Comparison of ENCODE assay signal across 13 mouse cellular contexts in the genomic region with DNA sequence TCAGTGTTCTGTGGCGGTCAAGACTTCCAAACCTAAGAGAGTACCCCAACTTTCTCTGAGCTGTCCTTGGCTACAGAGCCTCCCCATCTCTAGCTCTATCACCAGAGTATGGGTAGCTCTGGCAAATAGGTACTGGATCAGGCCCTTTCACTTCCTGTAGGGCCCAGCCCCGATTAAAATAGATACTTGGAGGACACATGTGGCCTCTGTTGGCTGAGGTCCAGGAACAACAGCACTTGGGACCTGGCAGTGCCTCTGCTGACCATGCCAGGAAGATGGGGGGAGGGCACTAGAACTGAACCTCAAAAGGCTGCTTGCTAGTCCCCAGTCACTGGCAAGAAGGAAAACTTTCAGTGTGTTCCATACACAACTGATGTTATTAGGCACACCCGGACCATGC. TPM values are rescaled to one million over a fixed set of nuclear protein-coding genes. Genes with fewer than 3 reads are reported as not detected.
DNase-seq lines count a peak whose midpoint lies in the region; TF ChIP-seq lines count a peak whose summit lies in the region.
"Had no signal": no experiment of that assay in that cellular context is flagged by ENCODE, and none has a peak within 500 bp of the region (broad histone marks: within the 10 kb centered on the region; RNA-seq: fewer than 3 reads in every experiment).

No protein-coding gene starts in this region.

- no peak overlapping the region for H3K4me3 ChIP-seq in bone marrow macrophage, adult 2 months (ENCODE audit: insufficient read depth, low read length)
- H3K4me3 ChIP-seq: embryonic facial prominence, embryonic 13.5 days; forebrain, embryonic 15.5 days; hindbrain, embryonic 15.5 days; limb, embryonic 12.5 days had no signal

- H3K4me1 ChIP-seq in bone marrow macrophage, adult 2 months (ENCODE audit: control insufficient read depth, insufficient read depth, low read length): peaks cover 20% of the 10 kb centered on the region
- H3K4me1 ChIP-seq: embryonic facial prominence, embryonic 13.5 days; forebrain, embryonic 15.5 days; hindbrain, embryonic 15.5 days; limb, embryonic 12.5 days had no signal

- TF ChIP-seq CTCF in bone marrow macrophage, adult 2 months (IDR thresholded peaks at IDR 0.05; ENCODE audit: low read depth, low read length): no peak

- TF ChIP-seq POLR2A in bone marrow macrophage, adult 2 months (IDR thresholded peaks at IDR 0.05; ENCODE audit: borderline replicate concordance, low read depth, low read length): no peak

- H3K27ac ChIP-seq in bone marrow macrophage, adult 2 months (ENCODE audit: insufficient read depth, low read depth, low read length): peak overlapping the region; percentile 49
- H3K27ac ChIP-seq: embryonic facial prominence, embryonic 13.5 days; forebrain, embryonic 15.5 days; hindbrain, embryonic 15.5 days; limb, embryonic 12.5 days had no signal

- DNase-seq in gastrocnemius, adult 8-10 months (ENCODE audit: low spot score in 2 of 2): peak; percentile 31 to 52
- DNase-seq in gastrocnemius, postnatal 10 days: no peak
- peak; percentile 60 for DNase-seq in 3T3-L1 (ENCODE audit: low read depth, low spot score)
- DNase-seq in heart, postnatal 4 days: peak; percentile 66
- no peak for DNase-seq in frontal cortex, postnatal 36 days (ENCODE audit: low spot score in 2 of 2)
- no peak for DNase-seq in spleen, postnatal 14 days (ENCODE audit: low spot score in 2 of 2)
- DNase-seq in right cerebral cortex, postnatal 14 days: no peak
- DNase-seq: cerebellum, adult 11-12 months had no signal

RNA-seq across cellular contexts. Expression of a gene that starts 13.9 kb away (rescaled TPM):
- 10 to 100 TPM; 29.9 to 53.4 (median 43.1) TPM for total RNA-seq in gastrocnemius, adult 8-10 months (2022)
- total RNA-seq in gastrocnemius, postnatal 10 days (2021): 10 to 100 TPM; 11.9 to 12.6 TPM
- polyA plus RNA-seq in bone marrow macrophage, adult 2 months (2012; ENCODE audit: insufficient read depth, insufficient read length, missing spikeins): 26.3 and 33.0 TPM in 2 replicates
- 10 to 100 TPM; 47.0 to 48.8 TPM for total RNA-seq in heart, postnatal 4 days (2021)

RNA-seq across cellular contexts. Expression of a gene that starts 14.0 kb away (rescaled TPM):
- 10 to 100 TPM in 2 of 4 experiments, 1 to 10 TPM in 2; 7.8 to 12.7 (median 9.9) TPM for total RNA-seq in gastrocnemius, adult 8-10 months (2022)
- total RNA-seq in gastrocnemius, postnatal 10 days (2021): 10 to 100 TPM; 16.4 to 27.9 TPM
- 1.8 and 3.5 TPM in 2 replicates for polyA plus RNA-seq in bone marrow macrophage, adult 2 months (2012; ENCODE audit: insufficient read depth, insufficient read length, missing spikeins)
- total RNA-seq in heart, postnatal 4 days (2021): 10 to 100 TPM; 43.5 to 44.2 TPM

RNA-seq across cellular contexts. Expression of a gene that starts 44.9 kb away (rescaled TPM):
- total RNA-seq in gastrocnemius, adult 8-10 months (2022): 10 to 100 TPM; 10.7 to 14.7 (median 12.5) TPM
- 10 to 100 TPM; 23.6 to 33.4 TPM for total RNA-seq in gastrocnemius, postnatal 10 days (2021)
- polyA plus RNA-seq in bone marrow macrophage, adult 2 months (2012; ENCODE audit: insufficient read depth, insufficient read length, missing spikeins): 19.8 and 21.4 TPM in 2 replicates
- total RNA-seq in heart, postnatal 4 days (2021): 10 to 100 TPM; 33.0 to 40.3 TPM

Comparison
In these comparisons a context has a peak if more than half of its experiments do, and no peak if none do; other contexts are left out.
1. DNase-seq: peak in gastrocnemius, adult 8-10 months (2 of 2), 3T3-L1 (single experiment) and heart, postnatal 4 days (single experiment); none in gastrocnemius, postnatal 10 days (single experiment), frontal cortex, postnatal 36 days (0 of 2), spleen, postnatal 14 days (0 of 2) and right cerebral cortex, postnatal 14 days (single experiment).